Mouse (Mus musculus) liver, postnatal 0 days (tissue): ENCODE measurements around the gene Kirrel3.

Source experiments
- CTCF ChIP-seq: sonication (generic); IDR thresholded peaks from 2 replicates; pipeline ENCODE4 v1.5.1; 2016; ENCODE audit warnings: antibody characterized with exemption, low read depth
- EP300 ChIP-seq: IDR thresholded peaks from 2 replicates; pipeline ENCODE4 v1.6.1; 2016; ENCODE audit warnings: antibody characterized with exemption, low read depth, mild to moderate bottlenecking

- no peak for TF ChIP-seq CTCF
- TF ChIP-seq EP300: no peak
Measured at GRCm38 (mm10) chr9:34604931-34605330, 119.2 kb downstream of the Kirrel3 start.
